Mouse (Mus musculus) thymus, postnatal 0 days (tissue): ENCODE results near the gene Aldh16a1. TPM values are rescaled to one million over a fixed set of nuclear protein-coding genes. Genes with fewer than 3 reads are reported as not detected.
"Not testable (repeated sequence)": the region's sequence is repeated elsewhere in the genome, so short reads cannot be mapped to it uniquely, and the experiment has no call there.

Experiments
- DNase-seq: peaks from one replicate; pipeline ENCODE4 v3.0.0-alpha.2; 2015; ENCODE audit warnings: low spot score
- polyA plus RNA-seq: library from polyadenylated mRNA; unstranded; fragments of >200 nt; fragmentation: Nextera tagmentation; extraction: Ambion mirVana; gene quantifications from 2 replicates; pipeline ENCODE4 v1.2.1, GENCODE M21; 2015

The Aldh16a1 gene
- polyA plus RNA-seq, 1 experiment from 2014 or later: 41.6 TPM

- DNase-seq: no peak
Observed at GRCm38 (mm10) chr7:45157459-45157858, 3.1 kb upstream of the Aldh16a1 start.

- DNase-seq: no peak
Observed at GRCm38 (mm10) chr7:45156206-45156605, 1.8 kb upstream of the Aldh16a1 start.

GRCm38 (mm10) chr7:45155590-45155989 lies 1.2 kb upstream of the Aldh16a1 start:
- DNase-seq: no peak

GRCm38 (mm10) chr7:45154993-45155514 lies 670 bp upstream of the Aldh16a1 start:
- DNase-seq: peak; percentile 55

GRCm38 (mm10) chr7:45153586-45153985 lies 798 bp downstream of the Aldh16a1 start:
- DNase-seq: no peak

GRCm38 (mm10) chr7:45153052-45153451 lies 1.3 kb downstream of the Aldh16a1 start:
- DNase-seq: not testable (repeated sequence)

GRCm38 (mm10) chr7:45151303-45151702 lies 3.1 kb downstream of the Aldh16a1 start:
- no peak for DNase-seq

- DNase-seq: no peak
Observed at GRCm38 (mm10) chr7:45150321-45150720, 4.1 kb downstream of the Aldh16a1 start.

- DNase-seq: no peak
Observed at GRCm38 (mm10) chr7:45149545-45149944, 4.8 kb downstream of the Aldh16a1 start.

GRCm38 (mm10) chr7:45148534-45149098 lies 5.8 kb downstream of the Aldh16a1 start:
- DNase-seq: no peak

GRCm38 (mm10) chr7:45147899-45148298 lies 6.5 kb downstream of the Aldh16a1 start:
- no peak for DNase-seq

GRCm38 (mm10) chr7:45147267-45147666 lies 7.1 kb downstream of the Aldh16a1 start:
- DNase-seq: no peak

- no peak for DNase-seq
Observed at GRCm38 (mm10) chr7:45145460-45145859, 8.9 kb downstream of the Aldh16a1 start.

GRCm38 (mm10) chr7:45144368-45145174 lies 9.8 kb downstream of the Aldh16a1 start:
- DNase-seq: no peak

- no peak for DNase-seq
Observed at GRCm38 (mm10) chr7:45141914-45142313, 12.5 kb downstream of the Aldh16a1 start.

GRCm38 (mm10) chr7:45141319-45141718 lies 13.1 kb downstream of the Aldh16a1 start:
- DNase-seq: peak; percentile 82

GRCm38 (mm10) chr7:45139904-45140723 lies 14.3 kb downstream of the Aldh16a1 start:
- DNase-seq: no peak

- no peak for DNase-seq
Observed at GRCm38 (mm10) chr7:45138403-45138802, 16.0 kb downstream of the Aldh16a1 start.

- peak; percentile 46 for DNase-seq
Observed at GRCm38 (mm10) chr7:45137171-45138006, 17.0 kb downstream of the Aldh16a1 start.

GRCm38 (mm10) chr7:45135993-45136567 lies 18.3 kb downstream of the Aldh16a1 start, which contains the start of the genes Gm45713 and Flt3l:
Gm45713 (minus strand) TSS chr7:45136231.
Flt3l (minus strand) TSS chr7:45136432.
- DNase-seq: peak; percentile 90
